Mouse (Mus musculus): ENCODE data around the gene Adgrf3. TPM values are rescaled to one million over a fixed set of nuclear protein-coding genes. Genes with fewer than 3 reads are reported as not detected.

Adgrf3 gene
- polyA plus RNA-seq, 1 experiment from 2014 or later, result 0.26 TPM

DNA sequence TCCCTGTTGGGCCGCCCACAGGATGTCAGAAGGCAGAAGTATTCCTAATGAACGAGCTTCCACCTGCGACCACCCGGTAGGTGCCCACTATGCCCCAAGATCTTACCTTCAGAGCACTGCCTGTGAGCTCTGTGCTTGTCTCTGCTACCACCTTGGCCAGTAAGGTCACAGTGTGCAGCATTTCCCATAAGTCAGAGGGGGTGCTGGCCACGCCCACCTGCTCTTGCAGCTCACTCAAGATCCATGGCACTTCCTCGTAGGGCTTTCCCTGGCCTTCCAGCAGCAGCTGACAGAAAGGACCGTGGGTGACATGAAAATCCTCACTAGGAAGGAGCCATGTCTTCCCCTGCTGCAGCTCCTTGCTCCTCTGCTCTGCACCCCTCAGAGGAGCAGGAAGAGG lies 7.3 kb downstream of the Adgrf3 start:
- Histone ChIP-seq H3K9ac (no peak overlapping the region), H3K4me3 (replicated peaks) (no peak overlapping the region), H3K36me3 (no peaks in the 10 kb centered on the region), H3K27ac (no peak overlapping the region), H3K4me1 (no peaks in the 10 kb centered on the region), H3K9me3 (replicated peaks) (no peaks in the 10 kb centered on the region), H3K4me2 (no peak overlapping the region), H3K27me3 (no peaks in the 10 kb centered on the region)
- 68% methylated on average over 7 of the region's 7 CpGs for WGBS
- no peak for ATAC-seq (replicated peaks; ENCODE audit: low FRiP score)

DNA sequence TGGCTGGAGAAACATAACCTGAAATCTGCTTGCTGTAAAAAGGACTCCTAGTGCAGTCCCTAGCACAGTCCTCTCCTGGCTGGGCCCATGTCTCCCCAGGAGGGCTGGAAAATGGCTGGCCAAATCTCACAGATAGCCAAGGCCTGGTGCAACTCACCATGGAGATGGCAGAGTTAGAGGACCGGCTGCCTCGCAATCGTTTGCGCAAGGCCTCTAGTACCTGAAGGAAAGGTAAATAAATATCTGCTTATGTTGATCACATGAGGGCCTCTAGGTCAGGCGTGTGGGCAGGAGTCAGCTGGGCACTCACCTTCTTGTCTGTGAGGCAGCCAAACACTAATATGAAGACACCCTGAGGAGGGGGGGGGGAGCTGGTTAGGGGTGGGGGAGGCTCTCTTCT lies 10.2 kb downstream of the Adgrf3 start:
- Histone ChIP-seq H3K9me3 (replicated peaks) (no peaks in the 10 kb centered on the region), H3K36me3 (no peaks in the 10 kb centered on the region), H3K9ac (no peak overlapping the region), H3K27ac (no peak overlapping the region), H3K4me3 (replicated peaks) (no peak overlapping the region), H3K27me3 (no peaks in the 10 kb centered on the region), H3K4me1 (no peaks in the 10 kb centered on the region), H3K4me2 (no peak overlapping the region)
- 86% methylated on average over 5 of the region's 5 CpGs for WGBS
- no peak for ATAC-seq (replicated peaks; ENCODE audit: low FRiP score)

DNA sequence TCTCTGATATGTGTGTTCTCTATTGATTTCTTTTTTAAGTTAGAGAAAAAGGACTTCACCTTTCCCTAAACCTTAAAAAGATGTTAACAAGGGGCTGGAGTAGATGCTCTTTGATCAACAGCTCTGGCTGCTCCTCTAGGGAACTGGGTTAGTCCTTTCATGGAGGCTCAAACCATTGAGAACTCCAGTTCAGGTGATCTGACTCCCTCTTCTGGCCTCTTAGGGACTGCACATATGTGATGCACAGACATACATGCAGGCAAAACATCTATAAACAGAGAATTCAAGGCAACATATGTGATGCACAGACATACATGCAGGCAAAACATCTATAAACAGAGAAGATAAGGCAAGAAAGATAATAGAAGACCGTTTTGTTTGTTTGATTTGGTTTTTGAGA lies 13.1 kb downstream of the Adgrf3 start:
- Histone ChIP-seq H3K36me3 (peaks cover 13% of the 10 kb centered on the region), H3K27me3 (no peaks in the 10 kb centered on the region), H3K27ac (no peak overlapping the region), H3K4me3 (replicated peaks) (no peak overlapping the region), H3K9me3 (replicated peaks) (no peaks in the 10 kb centered on the region), H3K4me2 (no peak overlapping the region), H3K4me1 (no peaks in the 10 kb centered on the region), H3K9ac (no peak overlapping the region)
- 85% methylated on average over 1 of the region's 1 CpGs for WGBS
- no peak for ATAC-seq (replicated peaks; ENCODE audit: low FRiP score)

DNA sequence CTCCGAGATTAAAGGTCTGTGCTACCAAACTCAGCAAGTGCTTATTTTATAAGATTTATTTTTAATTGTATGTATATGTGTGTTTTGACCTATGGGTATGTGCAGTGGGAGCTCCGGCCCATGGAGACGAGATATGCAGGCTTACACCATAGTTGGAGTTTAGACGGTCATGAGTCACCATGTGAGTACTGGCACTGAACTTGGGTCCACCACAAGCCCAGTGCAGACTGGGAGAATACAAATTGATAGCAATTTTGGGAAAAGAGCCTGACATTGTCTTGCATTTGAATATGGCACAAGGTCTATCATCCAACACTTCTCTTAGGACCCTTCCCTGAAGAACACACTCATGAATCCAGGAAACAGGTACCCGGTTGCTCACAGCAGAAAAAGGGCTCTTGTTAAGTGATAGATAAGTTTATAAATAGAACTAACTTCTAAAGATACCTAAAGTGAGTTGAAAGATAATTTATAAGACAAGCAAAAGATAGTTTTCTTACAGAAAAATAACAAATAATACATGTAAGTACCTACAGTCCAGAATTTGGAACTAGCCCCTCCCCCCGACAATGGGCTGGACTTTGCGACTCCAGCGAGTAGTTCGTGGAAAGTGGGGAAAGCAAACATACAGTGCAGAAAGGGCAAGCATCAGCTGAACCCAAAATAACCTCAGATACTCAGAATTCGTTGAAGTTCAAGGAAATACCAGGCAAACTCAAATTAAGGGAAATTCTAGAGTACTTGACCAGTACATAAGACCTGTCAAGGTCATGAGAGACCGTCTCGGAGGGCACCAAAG lies 17.6 kb downstream of the Adgrf3 start:
- ATAC-seq (replicated peaks; ENCODE audit: low FRiP score), result no peak
- Histone ChIP-seq H3K9ac (no peak overlapping the region), H3K36me3 (peaks cover 50% of the 10 kb centered on the region), H3K27ac (no peak overlapping the region), H3K4me2 (no peak overlapping the region), H3K4me1 (no peaks in the 10 kb centered on the region), H3K9me3 (replicated peaks) (no peaks in the 10 kb centered on the region), H3K4me3 (replicated peaks) (no peak overlapping the region), H3K27me3 (no peaks in the 10 kb centered on the region)
- WGBS, result 93% methylated on average over 12 of the region's 12 CpGs

DNA sequence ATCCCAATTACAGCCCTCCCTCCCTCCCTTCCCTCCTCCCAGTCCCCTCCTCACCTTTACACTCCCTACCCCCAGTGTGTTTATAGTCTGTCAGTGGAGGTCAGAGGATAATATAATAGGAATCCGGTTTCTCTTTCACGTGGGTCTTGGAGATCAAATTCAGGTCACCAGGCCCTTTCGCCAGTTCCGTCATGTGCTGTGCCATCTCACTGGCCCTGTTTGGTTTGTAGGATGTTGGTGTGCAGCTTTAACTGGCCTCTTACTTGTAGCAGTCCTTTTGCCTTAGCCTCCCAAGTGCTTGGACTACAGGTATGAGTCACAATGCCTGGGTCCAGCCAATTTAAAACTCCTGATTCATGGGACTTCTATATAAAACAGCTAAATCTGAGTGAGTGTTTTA lies 29.7 kb downstream of the Adgrf3 start:
- H3K27me3 ChIP-seq, result no peaks in the 10 kb centered on the region
- H3K27ac ChIP-seq, result no peak overlapping the region
- no peak overlapping the region for H3K4me3 ChIP-seq (replicated peaks)
- no peak overlapping the region for H3K9ac ChIP-seq
- H3K9me3 ChIP-seq (replicated peaks), result no peaks in the 10 kb centered on the region
- 25% methylated on average over 4 of the region's 4 CpGs for WGBS
- H3K36me3 ChIP-seq, result peaks cover 86% of the 10 kb centered on the region
- H3K4me2 ChIP-seq, result no peak overlapping the region
- ATAC-seq (replicated peaks; ENCODE audit: low FRiP score), result no peak
- no peaks in the 10 kb centered on the region for H3K4me1 ChIP-seq

DNA sequence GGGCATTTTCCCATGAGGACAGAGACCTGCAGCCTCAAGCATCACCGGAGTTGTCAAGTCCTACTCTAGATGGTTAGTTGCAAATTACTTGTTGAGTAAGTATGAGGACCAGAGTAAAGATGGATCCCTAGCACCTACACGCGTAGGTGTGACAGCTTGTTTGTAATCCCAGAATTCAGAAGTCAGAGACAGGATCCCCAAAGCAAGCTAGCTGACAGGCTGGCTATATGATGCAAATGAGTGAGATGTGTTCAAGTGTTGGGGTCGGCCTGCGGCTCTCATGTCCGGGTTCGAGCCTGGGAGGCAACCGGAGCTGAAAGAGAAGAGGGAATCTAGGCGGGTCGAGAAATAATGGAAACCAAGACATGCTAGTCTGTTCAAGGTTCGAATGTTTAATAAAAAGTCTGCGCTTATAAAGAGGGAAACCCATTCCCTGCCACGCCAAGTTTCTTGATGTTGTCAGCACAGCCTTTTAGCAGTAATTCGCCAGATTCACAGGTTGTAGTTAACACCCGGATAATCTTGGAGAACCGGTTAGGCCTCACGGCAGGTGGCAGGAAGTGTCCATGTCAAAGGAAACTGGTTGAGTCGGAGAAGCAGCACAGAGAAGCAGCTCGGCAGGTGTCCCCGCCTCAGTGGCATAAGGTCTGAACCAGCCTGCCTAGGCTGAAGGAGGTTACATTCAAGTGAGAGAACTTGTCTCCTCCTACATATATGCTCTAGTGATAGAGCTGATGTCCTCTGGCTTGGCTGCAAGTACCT lies 32.4 kb downstream of the Adgrf3 start:
- Histone ChIP-seq H3K36me3 (peaks cover 83% of the 10 kb centered on the region), H3K9ac (no peak overlapping the region), H3K27me3 (no peaks in the 10 kb centered on the region), H3K9me3 (replicated peaks) (no peaks in the 10 kb centered on the region), H3K4me1 (no peaks in the 10 kb centered on the region), H3K4me2 (no peak overlapping the region), H3K4me3 (replicated peaks) (no peak overlapping the region), H3K27ac (no peak overlapping the region)
- no peak for ATAC-seq (replicated peaks; ENCODE audit: low FRiP score)
- WGBS, result 41% methylated on average over 20 of the region's 20 CpGs

DNA sequence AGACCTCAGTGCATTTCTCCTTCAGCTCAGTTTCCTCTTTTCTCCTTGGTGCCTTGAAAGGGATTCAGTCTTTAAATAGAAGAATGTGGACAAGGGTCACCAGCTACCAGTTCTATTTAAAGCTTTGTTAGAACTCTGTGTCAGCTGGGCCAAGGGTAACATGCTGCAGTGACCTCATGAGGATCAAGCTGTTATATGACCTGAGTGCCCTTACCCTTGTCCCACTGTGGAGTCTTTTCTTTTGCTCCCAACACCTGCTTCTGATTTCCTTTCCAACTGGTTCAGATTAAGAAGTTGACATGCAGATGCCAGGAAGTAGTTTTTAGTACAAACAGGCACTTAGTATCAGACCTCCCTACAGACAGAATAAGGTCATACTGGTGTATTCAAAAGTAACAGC lies 33.4 kb downstream of the Adgrf3 start:
- ATAC-seq (replicated peaks; ENCODE audit: low FRiP score), result no peak
- H3K36me3 ChIP-seq, result peaks cover 80% of the 10 kb centered on the region
- H3K4me3 ChIP-seq (replicated peaks), result no peak overlapping the region
- H3K4me1 ChIP-seq, result no peaks in the 10 kb centered on the region
- no peak overlapping the region for H3K4me2 ChIP-seq
- H3K9ac ChIP-seq, result no peak overlapping the region
- H3K9me3 ChIP-seq (replicated peaks), result no peaks in the 10 kb centered on the region
- no peak overlapping the region for H3K27ac ChIP-seq
- no peaks in the 10 kb centered on the region for H3K27me3 ChIP-seq

DNA sequence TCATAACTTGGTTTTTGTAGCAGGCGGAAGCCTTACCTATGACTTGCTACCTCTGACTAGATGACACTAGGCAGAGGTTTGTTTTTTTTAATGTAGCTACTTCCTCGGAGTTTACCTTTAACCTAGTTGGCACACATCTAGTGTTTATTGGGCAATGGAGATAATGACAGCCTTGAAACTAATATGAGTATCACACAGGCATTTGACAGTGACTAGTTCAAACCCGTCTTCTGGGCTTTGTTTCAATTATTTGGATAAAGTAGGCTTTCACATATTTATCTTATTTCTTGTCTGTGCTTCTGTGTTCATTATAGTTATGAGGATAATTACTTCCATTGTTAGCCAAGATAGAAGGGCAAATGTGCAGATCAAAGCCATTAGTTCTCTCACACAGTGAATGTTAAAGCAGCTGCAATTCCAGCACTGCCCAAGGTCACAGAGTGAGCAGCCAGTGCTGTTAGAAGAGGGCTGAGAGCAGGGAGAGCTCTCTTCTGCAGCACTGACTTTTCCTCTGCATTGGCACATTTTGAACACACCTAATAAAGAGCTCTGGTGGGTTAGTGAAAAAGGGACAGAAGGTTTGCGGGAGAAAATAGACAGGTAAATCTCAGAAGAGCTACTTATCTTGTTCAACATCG lies 35.1 kb downstream of the Adgrf3 start:
- H3K9ac ChIP-seq, result no peak overlapping the region
- ATAC-seq (replicated peaks; ENCODE audit: low FRiP score), result no peak
- H3K9me3 ChIP-seq (replicated peaks), result no peaks in the 10 kb centered on the region
- no peaks in the 10 kb centered on the region for H3K4me1 ChIP-seq
- no peak overlapping the region for H3K4me3 ChIP-seq (replicated peaks)
- 86% methylated on average over 5 of the region's 5 CpGs for WGBS
- H3K36me3 ChIP-seq, result peaks cover 78% of the 10 kb centered on the region
- H3K27me3 ChIP-seq, result no peaks in the 10 kb centered on the region
- no peak overlapping the region for H3K27ac ChIP-seq
- no peak overlapping the region for H3K4me2 ChIP-seq

DNA sequence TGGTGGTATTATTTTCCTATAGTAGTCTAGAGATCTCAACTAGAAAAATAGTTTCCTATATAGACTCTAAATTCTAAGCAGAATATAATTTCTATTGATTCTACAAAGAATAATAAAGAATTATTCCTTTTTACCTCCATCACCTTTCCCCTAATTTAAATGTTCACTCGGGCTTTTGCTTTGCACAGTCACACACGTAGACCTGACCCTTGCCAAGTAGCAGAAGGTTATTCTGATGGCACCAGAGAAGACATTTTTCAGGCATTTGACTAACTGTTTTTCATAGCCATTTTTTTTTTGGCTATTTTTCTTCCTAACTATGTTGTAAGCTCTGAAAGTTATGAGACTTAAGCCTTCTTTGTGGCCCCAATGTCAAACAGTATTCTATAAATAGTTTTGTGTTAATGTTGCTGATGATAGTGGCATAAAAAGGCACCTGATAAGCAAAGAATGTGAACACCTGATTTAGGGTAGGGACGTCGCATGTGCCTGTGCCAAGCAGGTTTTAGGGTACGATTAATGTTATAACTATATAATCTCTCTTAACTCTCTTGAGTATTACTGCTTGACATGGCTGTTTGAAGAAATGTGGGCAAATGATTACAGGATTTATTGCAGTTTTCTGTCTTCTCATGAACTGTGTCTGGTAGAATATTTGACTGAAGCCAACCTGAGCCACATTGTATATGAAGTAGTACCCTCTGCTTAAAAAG lies 40.1 kb downstream of the Adgrf3 start:
- no peak for ATAC-seq (replicated peaks; ENCODE audit: low FRiP score)
- no peaks in the 10 kb centered on the region for H3K27me3 ChIP-seq
- no peak overlapping the region for H3K4me2 ChIP-seq
- no peak overlapping the region for H3K27ac ChIP-seq
- H3K36me3 ChIP-seq, result peaks cover 44% of the 10 kb centered on the region
- H3K4me1 ChIP-seq, result no peaks in the 10 kb centered on the region
- H3K4me3 ChIP-seq (replicated peaks), result no peak overlapping the region
- WGBS, result 92% methylated on average over 5 of the region's 5 CpGs
- no peak overlapping the region for H3K9ac ChIP-seq
- no peaks in the 10 kb centered on the region for H3K9me3 ChIP-seq (replicated peaks)

DNA sequence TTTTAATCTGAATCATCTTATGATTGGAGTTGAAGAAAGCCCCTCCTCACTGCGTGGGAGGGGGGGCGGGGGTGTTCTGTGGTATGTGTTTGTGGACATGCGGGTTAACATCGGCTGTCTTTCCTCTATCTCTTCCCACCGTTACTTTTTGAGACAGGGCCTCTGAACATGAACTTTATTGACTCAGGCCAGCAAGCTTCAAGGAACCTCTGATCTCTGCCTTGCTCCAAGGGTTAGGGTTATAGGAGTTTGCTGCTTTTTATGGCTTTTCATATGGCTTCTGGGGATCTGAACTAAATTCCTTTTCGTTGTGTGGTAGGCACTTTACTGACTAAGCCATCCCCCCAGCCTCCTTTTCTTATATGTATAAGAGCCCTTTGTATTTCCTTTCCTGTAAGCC lies 43.2 kb downstream of the Adgrf3 start:
- Histone ChIP-seq H3K27me3 (no peaks in the 10 kb centered on the region), H3K4me3 (replicated peaks) (no peak overlapping the region), H3K9me3 (replicated peaks) (no peaks in the 10 kb centered on the region), H3K27ac (no peak overlapping the region), H3K4me2 (no peak overlapping the region), H3K4me1 (no peaks in the 10 kb centered on the region), H3K36me3 (peaks cover 22% of the 10 kb centered on the region), H3K9ac (no peak overlapping the region)
- WGBS, result 79% methylated on average over 6 of the region's 6 CpGs
- no peak for ATAC-seq (replicated peaks; ENCODE audit: low FRiP score)

DNA sequence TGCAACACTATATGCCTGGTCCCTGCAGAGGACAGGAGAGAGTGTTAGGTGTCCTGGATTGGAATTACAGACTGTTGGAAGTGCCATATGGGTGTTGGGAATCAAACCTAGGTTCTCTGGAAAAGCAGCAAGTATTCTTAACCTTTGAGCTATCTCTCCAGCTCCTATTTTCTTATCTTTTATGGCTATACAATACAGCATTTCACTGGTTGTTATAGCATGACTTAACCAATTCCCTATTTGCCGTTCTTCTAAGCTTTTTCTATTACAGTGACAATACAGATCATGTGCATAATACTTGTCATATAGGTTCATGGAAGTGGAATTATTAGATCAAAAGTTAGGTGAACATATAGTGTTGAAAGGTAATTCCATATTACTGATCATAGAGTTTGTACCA lies 43.7 kb downstream of the Adgrf3 start:
- Histone ChIP-seq H3K4me3 (replicated peaks) (no peak overlapping the region), H3K4me2 (no peak overlapping the region), H3K4me1 (no peaks in the 10 kb centered on the region), H3K9ac (no peak overlapping the region), H3K27me3 (no peaks in the 10 kb centered on the region), H3K27ac (no peak overlapping the region), H3K9me3 (replicated peaks) (no peaks in the 10 kb centered on the region), H3K36me3 (peaks cover 20% of the 10 kb centered on the region)
- no peak for ATAC-seq (replicated peaks; ENCODE audit: low FRiP score)
- WGBS, result 88% methylated on average over 1 of the region's 1 CpGs

DNA sequence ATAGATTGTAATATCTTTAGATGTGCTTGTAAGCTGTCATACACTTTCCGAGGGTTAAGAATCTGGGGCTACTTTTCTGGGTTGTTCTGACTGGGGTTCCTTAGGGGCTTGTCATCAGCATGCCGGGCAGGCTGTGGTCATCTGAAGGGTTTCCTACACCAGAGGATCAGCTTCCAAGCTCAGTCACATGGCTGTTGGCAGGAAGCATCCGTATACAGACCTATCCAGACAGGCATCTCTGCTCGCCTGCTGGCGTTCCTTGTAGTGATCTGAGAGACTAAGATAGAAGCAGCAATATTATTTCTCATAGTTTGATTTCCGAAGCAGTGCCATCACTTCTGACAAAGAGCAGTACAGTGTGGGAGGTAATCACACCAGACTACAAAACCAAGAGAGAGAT lies 45.9 kb downstream of the Adgrf3 start:
- H3K4me1 ChIP-seq, result peaks cover 6% of the 10 kb centered on the region
- no peaks in the 10 kb centered on the region for H3K36me3 ChIP-seq
- H3K27ac ChIP-seq, result no peak overlapping the region
- H3K9ac ChIP-seq, result no peak overlapping the region
- ATAC-seq (replicated peaks; ENCODE audit: low FRiP score), result no peak
- 80% methylated on average over 6 of the region's 6 CpGs for WGBS
- no peak overlapping the region for H3K4me2 ChIP-seq
- no peak overlapping the region for H3K4me3 ChIP-seq (replicated peaks)
- H3K9me3 ChIP-seq (replicated peaks), result no peaks in the 10 kb centered on the region
- H3K27me3 ChIP-seq, result no peaks in the 10 kb centered on the region
